Mouse (Mus musculus) heart, adult 8-10 months (tissue): ENCODE data around the gene Gm45234. TPM values are rescaled to one million over a fixed set of nuclear protein-coding genes. Genes with fewer than 3 reads are reported as not detected.

Experiments used
- DNase-seq: peaks from one replicate; pipeline ENCODE4 v3.0.0; 2022; ENCODE audit warnings: low spot score
- total RNA-seq, 4 experiments: library from RNA; stranded (reverse); gene quantifications; 2 replicates each; pipeline ENCODE4 v1.2.4; 2022

The Gm45234 gene
- total RNA-seq, 4 experiments from 2014 or later = 0.41 TPM; not detected in 3

DNA sequence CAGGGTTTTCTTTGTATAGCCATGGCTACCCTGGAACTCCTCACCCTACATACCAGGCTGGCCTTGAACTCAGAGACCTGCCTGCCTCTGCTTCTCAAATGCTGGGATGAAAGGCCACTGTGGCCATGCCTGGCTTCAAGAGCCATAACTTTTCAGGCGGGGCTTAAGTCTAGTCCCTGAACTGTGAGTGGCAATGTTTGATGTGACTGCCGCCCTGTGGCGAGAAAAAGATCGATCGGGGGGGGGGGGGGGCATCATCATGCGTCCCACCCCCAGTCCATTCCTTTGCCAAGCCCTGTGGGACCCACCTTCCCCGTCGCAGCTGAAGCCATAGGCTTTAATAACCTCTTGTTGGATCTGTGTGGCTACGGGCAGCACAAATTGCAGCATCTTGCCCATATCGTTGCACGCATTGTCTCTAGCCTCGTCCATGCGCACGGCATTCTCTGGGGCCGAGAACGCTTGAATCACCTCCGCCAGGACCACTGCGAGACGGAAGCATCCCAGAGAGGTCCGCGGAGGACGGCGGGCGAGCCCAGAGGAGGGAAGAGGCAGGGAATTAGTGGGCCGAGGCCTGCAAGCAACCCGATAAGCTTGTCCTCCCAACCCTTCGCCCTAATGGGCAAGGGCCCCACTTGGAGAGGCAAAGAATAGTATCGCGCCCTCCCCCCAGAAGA is 15.5 kb downstream of the Gm45234 start:
- DNase-seq = no peak

DNA sequence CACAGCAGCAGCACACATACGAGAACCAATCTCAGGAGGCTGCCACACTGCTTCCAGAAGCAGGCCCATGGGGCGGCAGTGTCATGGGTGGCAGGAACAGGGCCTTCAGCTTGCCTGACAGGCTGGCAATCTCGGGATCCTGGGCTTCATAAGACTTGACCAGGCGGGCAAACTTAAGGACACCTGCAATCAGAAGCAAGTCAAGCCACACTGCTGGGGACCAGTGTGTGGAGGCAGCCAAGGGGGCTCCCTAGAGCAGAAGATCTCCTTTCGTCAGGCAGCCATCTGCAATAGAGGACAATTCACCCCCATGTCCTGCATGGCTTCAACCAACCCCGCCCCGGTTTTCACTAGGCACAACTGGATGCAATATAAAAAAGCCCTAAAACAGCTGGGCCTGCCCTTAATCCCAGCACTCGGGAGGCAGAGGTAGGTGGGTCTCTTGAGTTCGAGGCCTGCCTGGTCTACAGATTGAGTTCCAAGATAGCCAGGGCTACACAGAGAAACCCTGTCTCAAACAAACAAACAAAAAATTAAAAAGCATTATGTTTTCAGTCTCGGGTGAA is 16.5 kb downstream of the Gm45234 start:
- no peak for DNase-seq

DNA sequence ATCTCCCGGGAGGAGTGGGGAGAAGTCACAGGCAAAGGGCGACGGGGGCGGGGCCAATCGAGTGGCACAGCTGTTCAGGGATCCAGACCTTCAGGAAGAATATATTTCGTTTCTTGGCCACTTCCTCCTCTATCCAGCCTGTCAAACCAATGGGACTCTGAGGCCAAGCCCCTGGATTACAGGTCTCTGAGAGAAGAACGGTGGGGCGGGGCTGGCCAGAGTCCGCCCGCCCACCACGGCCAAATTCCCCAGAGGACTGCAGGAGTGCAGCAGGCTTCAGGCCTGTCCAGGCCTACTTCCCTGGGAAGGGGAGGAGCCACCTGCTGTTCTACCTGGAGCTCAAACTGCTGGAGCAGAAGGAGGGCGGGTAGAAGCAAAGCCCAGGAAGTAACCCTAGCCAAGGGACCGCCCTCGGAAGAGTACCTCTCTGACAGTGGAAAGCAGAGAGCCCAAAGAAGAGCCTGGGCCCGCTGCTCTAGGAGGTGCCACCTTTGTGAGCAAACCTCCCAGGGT is 17.3 kb downstream of the Gm45234 start, which contains the start of gene Ptpn6:
Ptpn6 (minus strand) TSS at position 204 of the 513 bp plus-strand sequence.
- no peak for DNase-seq

DNA sequence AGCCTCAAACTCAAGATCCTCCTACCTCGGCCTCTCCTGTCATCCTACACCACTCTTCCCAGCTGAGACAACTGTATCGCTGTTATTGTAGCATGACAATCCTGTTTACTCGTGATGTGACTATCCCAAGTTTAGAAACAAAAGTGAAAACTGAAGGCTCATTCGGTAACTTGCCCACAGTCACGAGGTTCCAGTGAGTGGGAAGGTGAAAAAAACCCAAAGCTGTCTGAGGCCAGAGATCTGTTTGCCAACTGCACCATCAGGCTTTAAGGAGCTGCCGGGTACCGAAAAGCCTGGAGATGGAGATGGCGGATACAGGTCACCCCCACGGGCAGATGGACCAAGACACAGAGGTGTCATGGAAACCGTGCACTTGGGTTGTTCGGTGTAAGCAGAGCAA is 18.8 kb downstream of the Gm45234 start:
- DNase-seq = no peak

DNA sequence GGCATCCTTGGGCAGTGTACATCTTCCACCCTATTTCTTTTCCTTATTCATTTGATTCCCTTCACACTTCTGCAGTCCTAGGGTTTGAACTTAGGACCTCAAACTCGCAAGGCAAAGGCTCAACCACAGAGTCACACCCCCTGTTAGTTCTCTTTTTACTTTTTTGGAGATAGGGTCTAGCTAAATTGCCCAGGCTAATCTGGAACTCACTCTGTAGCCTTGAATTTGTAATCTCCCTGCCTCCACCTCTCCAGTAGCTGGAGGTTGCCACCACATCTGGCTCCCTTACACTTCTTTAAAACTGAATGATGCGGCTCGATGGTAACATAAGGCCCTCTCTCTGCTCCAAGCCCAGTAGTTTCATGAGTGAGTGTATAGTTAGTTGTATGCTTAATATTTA is 21.4 kb downstream of the Gm45234 start:
- no peak for DNase-seq

DNA sequence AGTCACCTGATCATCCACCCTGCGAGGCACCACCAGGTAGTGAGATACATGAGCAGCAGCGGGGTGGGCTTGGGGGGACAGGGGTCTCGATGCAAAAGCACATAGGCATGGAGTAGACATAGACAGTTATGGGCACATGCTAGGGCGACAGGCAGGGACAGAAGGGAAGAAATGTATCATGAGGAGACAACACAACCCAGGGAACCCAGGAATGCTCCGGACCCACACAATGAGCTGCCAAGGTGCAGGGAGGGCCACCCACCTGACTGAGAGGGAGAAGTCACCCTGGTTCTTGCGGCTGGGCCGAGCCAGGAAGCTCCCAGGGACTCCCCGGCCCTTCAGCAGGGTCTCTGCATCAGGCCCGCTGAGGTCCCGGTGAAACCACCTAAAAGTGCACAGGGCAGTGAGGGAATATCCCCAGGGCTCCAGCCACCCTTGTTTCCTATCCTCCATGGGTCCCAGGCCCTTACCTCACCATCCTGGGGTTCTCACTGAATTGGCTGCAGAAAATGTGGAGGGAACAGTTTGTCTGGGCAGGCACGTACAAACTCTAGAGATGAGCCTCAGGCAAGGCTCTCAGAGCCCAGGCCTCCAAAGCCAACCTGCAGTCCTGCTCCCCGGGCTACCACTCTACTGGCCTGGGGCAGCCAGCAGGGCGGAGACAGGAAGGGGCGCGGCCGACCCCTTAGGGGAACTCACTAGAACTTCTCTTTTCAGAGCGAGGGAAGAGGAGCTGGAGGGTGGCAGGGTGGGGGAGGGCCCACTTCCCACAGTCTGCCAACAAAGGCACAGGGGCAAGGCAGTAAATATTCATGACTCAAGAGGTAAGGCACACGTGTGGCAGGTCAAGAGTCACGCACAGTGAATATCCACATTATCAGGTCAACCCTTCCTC is 23.1 kb downstream of the Gm45234 start:
- DNase-seq = no peak

DNA sequence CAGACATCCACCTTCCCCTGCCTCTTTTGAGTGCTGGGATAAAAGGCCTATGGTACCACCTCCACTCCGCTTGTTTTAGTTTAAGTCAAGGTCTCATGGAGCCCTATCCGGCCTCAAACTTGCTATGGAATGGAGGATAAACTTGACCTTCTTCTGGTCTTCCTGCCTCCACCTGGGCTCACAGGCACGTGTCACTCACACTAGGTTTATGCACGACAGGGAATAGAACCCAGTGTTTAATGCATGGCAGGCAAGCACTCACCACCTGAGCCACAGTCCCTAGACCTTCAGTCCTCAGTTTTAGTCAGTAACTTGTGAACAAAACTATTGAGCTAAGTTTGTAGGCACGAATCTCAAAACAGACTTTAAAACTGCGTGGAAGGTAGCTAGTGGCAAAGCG is 24.8 kb downstream of the Gm45234 start:
- no peak for DNase-seq

DNA sequence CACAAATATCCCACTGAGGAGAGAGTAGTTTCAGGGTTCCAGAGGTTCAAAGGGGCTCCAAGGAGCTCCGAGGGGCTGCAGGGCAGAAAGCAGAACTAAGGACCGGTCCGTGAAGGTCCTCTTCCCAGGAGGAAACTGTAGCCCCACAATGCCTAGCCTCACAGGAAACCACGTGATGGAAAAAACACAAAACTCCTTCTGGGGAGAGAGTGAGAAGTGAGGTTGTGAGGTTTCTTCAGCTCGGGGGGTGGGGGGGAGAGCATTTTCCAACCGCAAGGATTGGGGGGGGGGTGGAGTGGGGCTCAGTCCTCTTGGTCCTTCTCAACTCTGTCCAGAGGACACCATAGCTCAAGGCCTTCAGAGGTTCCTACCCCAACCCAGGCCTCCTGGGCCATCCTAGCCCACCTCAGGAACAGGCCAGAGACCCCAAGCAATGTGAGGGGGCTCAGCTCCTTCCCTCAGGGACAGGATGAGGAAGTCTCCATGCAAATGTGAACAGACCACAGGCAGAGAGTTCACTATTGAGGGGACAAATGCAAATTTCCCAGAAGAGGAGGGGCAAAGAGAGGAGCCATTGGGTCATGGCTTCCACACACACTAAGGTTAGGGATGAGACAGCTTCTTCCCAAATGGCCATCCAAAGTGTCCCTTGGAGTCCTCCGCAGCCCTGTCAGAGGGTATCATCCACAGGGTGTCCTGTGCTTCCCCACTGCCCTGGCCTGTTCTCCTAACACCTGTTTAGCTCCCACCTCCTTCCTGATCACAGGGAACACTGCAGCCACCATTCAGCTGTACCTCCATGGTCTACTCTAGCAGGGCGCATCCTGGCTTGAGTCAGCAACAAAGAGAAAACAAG is 25.7 kb downstream of the Gm45234 start:
- no peak for DNase-seq

DNA sequence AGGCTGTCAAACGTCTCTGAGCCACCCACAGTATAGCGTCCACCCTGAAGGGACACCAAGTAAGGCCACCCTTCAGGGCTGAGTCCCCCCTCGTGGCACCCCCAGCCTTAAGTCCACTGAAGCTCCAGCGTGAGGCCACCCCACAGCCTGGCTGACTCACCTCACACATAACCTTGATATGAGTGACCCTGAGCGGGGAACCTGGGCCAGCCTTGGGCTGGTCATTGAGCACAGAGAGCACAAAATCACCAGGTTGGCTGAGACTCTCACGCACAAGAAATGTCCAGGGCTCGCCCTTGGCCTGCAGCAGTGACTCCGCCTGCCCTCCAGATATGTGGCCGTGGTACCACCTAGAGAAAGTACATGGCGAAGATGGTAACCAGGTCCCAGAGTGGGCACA is 27.2 kb downstream of the Gm45234 start:
- no peak for DNase-seq

DNA sequence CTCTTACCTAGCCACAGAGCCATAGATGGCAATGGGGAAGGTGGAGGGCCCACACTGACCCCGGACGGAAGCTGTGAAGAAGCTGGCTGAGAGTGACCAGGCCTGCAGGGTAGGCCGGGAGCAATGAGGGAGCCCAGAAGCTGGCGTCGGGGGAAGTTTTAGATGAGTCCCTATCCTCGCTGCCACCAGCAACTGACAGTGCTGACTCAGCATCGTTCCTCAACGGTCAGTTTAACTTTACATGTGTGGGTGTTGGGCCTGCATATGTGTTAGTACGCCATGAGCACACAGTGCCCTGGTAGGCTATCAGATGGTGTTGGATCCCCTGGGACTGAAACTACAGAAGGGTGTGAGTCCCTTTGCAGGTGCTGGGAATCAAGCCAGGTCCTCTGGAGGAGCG is 31.3 kb downstream of the Gm45234 start:
- DNase-seq = no peak

DNA sequence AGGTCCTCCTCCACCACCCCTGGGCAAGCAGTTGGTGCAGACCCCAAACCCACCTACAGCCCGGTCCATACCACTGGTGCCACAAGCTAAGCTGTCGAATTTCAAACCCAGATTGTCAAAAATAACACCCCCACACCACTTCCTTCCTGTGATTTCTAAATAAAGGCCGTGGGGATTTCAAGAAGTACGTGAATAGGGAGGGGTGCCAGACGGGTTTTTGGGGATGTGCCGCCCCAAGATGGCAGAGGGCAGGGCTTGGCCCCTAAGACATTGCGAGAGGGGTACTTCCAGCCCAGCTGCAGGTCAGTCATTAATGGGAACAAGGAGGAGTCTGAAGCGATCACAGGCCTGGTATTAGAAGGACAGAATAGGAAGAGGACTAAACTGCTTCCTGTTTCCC is 32.3 kb downstream of the Gm45234 start:
- no peak for DNase-seq

DNA sequence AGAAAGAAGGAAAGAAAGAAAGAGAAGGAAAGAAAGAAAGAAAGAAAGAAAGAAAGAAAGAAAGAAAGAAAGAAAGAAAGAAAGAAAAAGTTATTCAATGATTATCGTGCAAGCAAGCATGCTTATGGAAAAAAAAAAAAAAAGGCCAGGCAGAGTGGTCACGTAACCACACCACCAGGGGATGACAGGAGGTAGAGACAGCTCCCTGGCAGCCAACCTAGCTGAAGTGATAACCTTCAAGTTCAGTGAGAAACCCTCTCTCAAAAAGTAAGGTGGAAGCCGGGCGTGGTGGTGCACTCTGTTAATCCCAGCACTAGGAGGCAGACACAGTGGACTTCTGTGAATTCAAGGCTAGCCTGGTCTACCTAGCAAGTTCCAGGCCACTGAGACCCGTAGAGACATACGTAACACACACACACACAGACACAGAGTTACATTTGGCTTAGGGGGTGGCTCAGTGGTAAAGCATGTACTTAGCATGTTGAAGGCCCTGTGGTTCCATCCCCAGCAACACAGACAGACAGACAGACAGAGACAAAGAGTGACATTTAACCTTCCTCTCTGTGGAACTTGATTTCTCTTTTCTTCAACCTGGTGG is 32.8 kb downstream of the Gm45234 start:
- no peak for DNase-seq

DNA sequence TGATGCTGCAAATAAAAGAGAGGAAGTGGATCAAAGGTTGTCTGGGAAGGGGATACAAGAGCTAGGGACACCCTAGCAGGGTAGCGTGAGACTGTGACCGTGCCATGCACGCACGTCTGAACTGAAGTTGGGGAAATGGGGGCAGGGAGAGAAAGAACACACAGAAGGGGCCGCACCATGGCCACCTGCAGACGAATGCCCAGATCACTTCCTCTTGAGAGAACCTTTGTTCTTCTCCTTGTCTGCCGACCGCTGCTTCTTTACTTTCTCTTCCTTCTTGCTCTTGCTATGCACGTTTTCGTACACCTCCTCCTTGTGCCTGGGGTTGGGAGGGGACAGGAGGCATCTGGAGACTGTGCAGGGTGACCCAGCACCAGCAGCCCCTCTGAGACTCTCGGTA is 34.9 kb downstream of the Gm45234 start:
- no peak for DNase-seq

DNA sequence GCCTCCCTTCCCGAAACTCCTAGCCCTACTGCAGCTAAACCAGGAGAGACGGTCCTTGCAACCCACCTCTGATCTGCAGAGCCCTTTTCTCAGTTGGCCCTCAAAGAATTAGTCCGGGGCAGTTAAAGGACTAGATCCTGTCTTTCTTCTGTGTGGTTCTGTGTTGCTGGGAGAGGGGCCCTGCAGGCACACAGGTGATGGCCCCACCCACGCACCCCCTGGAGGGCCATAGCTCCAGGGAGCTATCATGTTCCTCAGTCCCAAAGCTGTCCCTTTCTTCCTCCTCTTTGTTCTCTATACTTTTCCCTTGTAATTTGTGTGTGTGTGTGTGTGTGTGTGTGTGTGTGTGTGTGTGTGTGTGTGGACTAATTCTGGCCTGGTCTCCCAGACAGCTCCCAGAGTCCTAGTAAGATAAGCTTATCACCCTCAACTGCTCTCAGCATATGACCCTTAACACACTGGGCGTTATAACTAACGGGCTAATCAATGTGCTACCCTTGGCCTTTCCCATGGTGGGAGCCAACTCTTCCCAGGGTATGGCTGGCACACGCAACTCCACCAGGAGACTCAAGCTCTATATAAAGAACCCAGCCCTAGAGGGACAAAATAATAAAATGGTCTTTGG is 36.4 kb downstream of the Gm45234 start:
- DNase-seq = no peak

DNA sequence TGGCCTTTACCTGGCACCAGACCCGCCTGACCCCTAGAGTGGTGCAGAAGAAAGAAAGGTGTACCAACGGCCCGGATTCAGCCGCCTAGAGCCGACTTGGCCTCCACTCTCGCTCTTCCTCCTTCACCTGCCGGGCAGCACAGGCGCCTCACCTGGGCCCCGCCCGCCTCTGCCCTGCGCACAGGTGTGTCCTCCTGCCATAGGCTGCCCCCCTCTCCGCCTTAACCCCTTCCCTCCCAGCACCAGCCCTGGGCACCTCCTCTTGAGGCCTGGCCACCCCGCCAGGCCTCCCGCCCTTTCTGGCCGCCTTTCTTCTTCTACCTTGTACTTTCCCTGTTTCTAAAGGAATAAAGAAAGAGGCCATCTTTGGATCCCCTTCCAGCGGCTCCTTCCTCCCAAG is 37.1 kb downstream of the Gm45234 start:
- DNase-seq = no peak

DNA sequence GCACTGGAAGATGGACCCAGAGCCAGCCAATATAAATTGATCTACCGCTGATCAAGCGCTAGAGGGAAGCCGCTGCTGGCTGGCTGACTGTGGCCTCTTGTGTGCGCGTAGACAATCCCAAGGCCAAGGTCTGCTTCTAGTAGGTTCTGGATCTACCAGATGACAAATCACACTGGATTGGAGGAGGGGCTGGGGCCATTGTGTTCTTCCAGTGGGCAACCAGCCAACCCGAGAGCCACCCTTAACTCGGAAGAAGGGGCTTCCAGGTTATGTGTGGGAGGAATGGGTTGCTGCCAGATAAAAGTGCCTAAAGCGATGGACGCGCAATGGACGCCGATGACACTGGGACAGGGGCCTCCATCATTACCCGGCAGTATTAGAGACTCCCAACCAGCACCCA is 37.9 kb downstream of the Gm45234 start:
- DNase-seq = no peak

DNA sequence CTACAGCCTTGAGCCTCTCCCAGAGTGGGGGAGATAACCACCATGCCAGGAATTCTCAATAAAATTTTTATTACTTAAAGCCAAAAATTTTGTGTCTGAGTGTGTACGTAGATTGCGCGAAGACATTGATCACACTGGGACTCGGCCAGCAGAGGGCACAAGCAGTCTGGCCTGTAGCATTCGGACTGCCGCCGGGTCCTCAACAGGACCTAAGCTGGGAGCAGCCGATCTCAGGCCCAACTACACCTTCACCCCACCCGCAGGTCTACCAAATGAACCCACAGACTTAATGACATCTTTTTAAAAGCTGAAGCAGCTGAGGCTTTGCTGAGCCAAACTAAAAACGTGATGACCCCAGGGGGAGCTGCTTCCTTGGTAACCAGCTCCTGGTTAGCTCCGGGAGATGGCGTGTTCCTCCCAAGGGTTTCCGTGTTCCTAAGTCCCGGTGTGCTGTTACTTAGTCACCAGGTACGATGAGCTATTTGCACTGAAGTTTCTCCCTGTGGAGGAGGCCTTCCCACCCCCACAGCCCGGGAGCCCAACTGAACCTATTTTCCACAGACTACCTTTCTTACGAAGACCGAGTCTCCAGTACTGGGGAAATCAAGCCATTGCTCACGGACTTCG is 38.8 kb downstream of the Gm45234 start:
- DNase-seq = no peak

DNA sequence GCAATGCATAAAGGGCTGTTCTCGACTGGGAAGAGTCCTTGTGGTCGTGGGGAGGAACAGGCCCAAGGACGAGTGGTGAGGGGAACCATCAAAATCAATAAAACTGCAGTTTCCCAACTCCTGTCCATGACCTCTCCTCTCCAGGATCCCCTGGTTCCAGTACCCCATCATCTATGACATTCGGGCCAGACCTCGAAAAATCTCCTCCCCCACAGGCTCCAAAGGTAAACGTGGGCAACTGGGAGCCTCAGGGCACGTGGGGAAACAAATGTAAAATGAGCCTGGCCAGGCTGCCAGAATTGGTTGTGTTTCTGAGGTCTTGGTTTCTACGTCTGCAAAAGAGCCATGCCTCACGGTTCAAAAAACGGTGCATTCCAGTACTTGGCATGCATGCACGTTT is 42.9 kb downstream of the Gm45234 start:
- no peak for DNase-seq

DNA sequence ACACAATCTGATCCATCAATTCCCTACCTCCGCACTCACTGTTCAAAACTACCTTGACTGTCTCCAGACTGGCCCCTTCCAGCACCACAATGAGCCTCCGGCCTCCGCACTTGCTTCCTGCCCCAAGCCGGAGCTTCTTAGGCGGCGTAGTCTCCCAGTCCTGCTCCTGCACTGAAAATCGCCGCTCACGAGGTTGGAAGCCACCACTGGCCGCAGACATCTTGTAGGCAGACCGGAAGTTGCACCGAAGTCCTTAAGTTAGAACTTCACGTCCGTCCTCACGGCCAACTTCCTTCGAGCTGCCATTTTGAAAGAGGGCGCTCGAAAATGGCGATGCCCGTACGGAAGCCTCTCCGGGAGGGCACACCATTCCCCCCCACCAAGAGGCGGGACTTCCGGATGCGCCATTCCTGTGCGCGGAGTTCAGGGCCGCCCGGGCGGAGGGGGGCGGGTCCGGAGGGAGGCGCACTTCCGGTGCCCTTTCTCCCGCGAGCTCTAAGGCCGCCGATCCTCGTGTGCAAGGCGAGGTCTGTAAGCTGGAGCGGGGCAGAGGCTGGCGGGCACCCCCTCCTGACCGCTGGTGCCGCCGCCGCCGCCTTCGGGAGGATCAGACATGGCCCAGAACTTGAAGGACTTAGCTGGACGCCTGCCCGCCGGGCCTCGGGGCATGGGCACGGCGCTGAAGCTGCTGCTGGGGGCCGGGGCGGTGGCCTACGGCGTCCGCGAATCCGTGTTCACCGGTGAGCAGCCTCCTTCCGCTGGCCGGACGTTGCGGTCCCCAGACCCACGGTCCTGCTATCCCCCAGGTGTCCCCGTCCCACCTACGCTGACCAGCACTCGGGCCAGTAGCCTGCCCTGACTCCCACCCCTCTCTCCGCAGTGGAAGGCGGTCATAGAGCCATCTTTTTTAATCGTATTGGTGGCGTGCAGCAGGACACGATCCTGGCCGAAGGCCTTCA is 43.7 kb downstream of the Gm45234 start, which contains the start of the genes Emg1 and Phb2:
Emg1 (minus strand) TSS at position 355 of the 959 bp plus-strand sequence.
Phb2 (plus strand) TSS at position 513 of the 959 bp plus-strand sequence.
- peak; percentile 97 for DNase-seq
